Mouse (Mus musculus): Measurements from ENCODE around the gene Wbp2nl. TPM values are rescaled to one million over a fixed set of nuclear protein-coding genes. Genes with fewer than 3 reads are reported as not detected.

Gene Wbp2nl
- polyA plus RNA-seq, 1 experiment from 2014 or later, result 0.28 TPM

- peak; percentile 73 for DNase-seq (ENCODE audit: low spot score)
- Histone ChIP-seq H3K36me3 (peaks cover 16% of the 10 kb centered on the region), H3K4me1 (peaks cover 48% of the 10 kb centered on the region), H3K4me3 (no peak overlapping the region), H3K9me3 (no peaks in the 10 kb centered on the region), H3K27ac (peak overlapping the region; percentile 9; the same call in 1 of the 2 replicates), H3K27me3 (ENCODE audit: insufficient read depth, poor library complexity, severe bottlenecking) (peaks cover 6% of the 10 kb centered on the region)
- 90% methylated on average over 27 of the region's 27 CpGs for WGBS
Observed at GRCm38 (mm10) chr15:82343368-82344287, 44.9 kb downstream of the Wbp2nl start.

- Histone ChIP-seq H3K4me3 (no peak overlapping the region), H3K36me3 (peaks cover 30% of the 10 kb centered on the region), H3K9me3 (no peaks in the 10 kb centered on the region), H3K27me3 (ENCODE audit: insufficient read depth, poor library complexity, severe bottlenecking) (peaks cover 6% of the 10 kb centered on the region), H3K27ac (peak overlapping the region; percentile 9; the same call in 1 of the 2 replicates), H3K4me1 (peaks cover 41% of the 10 kb centered on the region)
- 79% methylated on average over 6 of the region's 6 CpGs for WGBS
- peak; percentile 70 for DNase-seq (ENCODE audit: low spot score)
Observed at GRCm38 (mm10) chr15:82344971-82345370, 46.2 kb downstream of the Wbp2nl start.

- Histone ChIP-seq H3K36me3 (peaks cover 39% of the 10 kb centered on the region), H3K27me3 (ENCODE audit: insufficient read depth, poor library complexity, severe bottlenecking) (no peaks in the 10 kb centered on the region), H3K27ac (peak overlapping the region; percentile 98), H3K4me3 (peak overlapping the region; percentile 81), H3K4me1 (peaks cover 34% of the 10 kb centered on the region), H3K9me3 (no peaks in the 10 kb centered on the region)
- DNase-seq (ENCODE audit: low spot score), result peak; percentile 99
- under 1% methylated on average over 51 of the region's 51 CpGs for WGBS
Observed at GRCm38 (mm10) chr15:82345820-82346470, 47.2 kb downstream of the Wbp2nl start.

GRCm38 (mm10) chr15:82346580-82347302 lies 48.0 kb downstream of the Wbp2nl start:
- DNase-seq (ENCODE audit: low spot score), result no peak
- Histone ChIP-seq H3K4me3 (peak overlapping the region; percentile 81), H3K4me1 (peaks cover 30% of the 10 kb centered on the region), H3K27ac (peak overlapping the region; percentile 98), H3K36me3 (peaks cover 43% of the 10 kb centered on the region), H3K27me3 (ENCODE audit: insufficient read depth, poor library complexity, severe bottlenecking) (no peaks in the 10 kb centered on the region), H3K9me3 (no peaks in the 10 kb centered on the region)
- WGBS, result 63% methylated on average over 14 of the region's 14 CpGs

- Histone ChIP-seq H3K36me3 (peaks cover 43% of the 10 kb centered on the region), H3K27me3 (ENCODE audit: insufficient read depth, poor library complexity, severe bottlenecking) (no peaks in the 10 kb centered on the region), H3K9me3 (no peaks in the 10 kb centered on the region), H3K4me3 (peak overlapping the region; percentile 81), H3K4me1 (peaks cover 30% of the 10 kb centered on the region), H3K27ac (0 out of 2 replicates have a peak overlapping the region, but pooled peaks have one; percentile 98)
- no peak for DNase-seq (ENCODE audit: low spot score)
- 81% methylated on average over 4 of the region's 4 CpGs for WGBS
Observed at GRCm38 (mm10) chr15:82347303-82347676, 48.5 kb downstream of the Wbp2nl start.

- Histone ChIP-seq H3K36me3 (peaks cover 43% of the 10 kb centered on the region), H3K27me3 (ENCODE audit: insufficient read depth, poor library complexity, severe bottlenecking) (no peaks in the 10 kb centered on the region), H3K9me3 (no peaks in the 10 kb centered on the region), H3K4me3 (no peak overlapping the region), H3K27ac (no peak overlapping the region), H3K4me1 (peaks cover 34% of the 10 kb centered on the region)
- WGBS, result 89% methylated on average over 12 of the region's 12 CpGs
- DNase-seq (ENCODE audit: low spot score), result peak; percentile 71
Observed at GRCm38 (mm10) chr15:82347852-82348251, 49.1 kb downstream of the Wbp2nl start.

GRCm38 (mm10) chr15:82348258-82348998 lies 49.7 kb downstream of the Wbp2nl start:
- H3K27me3 ChIP-seq (ENCODE audit: insufficient read depth, poor library complexity, severe bottlenecking), result no peaks in the 10 kb centered on the region
- no peaks in the 10 kb centered on the region for H3K9me3 ChIP-seq
- 85% methylated on average over 8 of the region's 8 CpGs for WGBS
- H3K36me3 ChIP-seq, result peaks cover 40% of the 10 kb centered on the region
- H3K4me3 ChIP-seq, result no peak overlapping the region
- 0 out of 2 replicates have a peak overlapping the region, but pooled peaks have one; percentile 10 for H3K27ac ChIP-seq
- no peak for DNase-seq (ENCODE audit: low spot score)
- peaks cover 37% of the 10 kb centered on the region for H3K4me1 ChIP-seq

- H3K4me3 ChIP-seq, result no peak overlapping the region
- H3K27me3 ChIP-seq (ENCODE audit: insufficient read depth, poor library complexity, severe bottlenecking), result no peaks in the 10 kb centered on the region
- peaks cover 37% of the 10 kb centered on the region for H3K36me3 ChIP-seq
- no peak overlapping the region for H3K27ac ChIP-seq
- H3K4me1 ChIP-seq, result peaks cover 36% of the 10 kb centered on the region
- no peak for DNase-seq (ENCODE audit: low spot score)
- no peaks in the 10 kb centered on the region for H3K9me3 ChIP-seq
- 92% methylated on average over 2 of the region's 2 CpGs for WGBS
Observed at GRCm38 (mm10) chr15:82348999-82349341, 50.2 kb downstream of the Wbp2nl start.

- Histone ChIP-seq H3K27me3 (ENCODE audit: insufficient read depth, poor library complexity, severe bottlenecking) (no peaks in the 10 kb centered on the region), H3K36me3 (peaks cover 37% of the 10 kb centered on the region), H3K27ac (no peak overlapping the region), H3K4me1 (peaks cover 40% of the 10 kb centered on the region), H3K4me3 (no peak overlapping the region), H3K9me3 (no peaks in the 10 kb centered on the region)
- WGBS, result 89% methylated on average over 4 of the region's 4 CpGs
- DNase-seq (ENCODE audit: low spot score), result no peak
Observed at GRCm38 (mm10) chr15:82350349-82350748, 51.6 kb downstream of the Wbp2nl start.

GRCm38 (mm10) chr15:82351480-82351879 lies 52.7 kb downstream of the Wbp2nl start:
- WGBS, result 66% methylated on average over 3 of the region's 3 CpGs
- Histone ChIP-seq H3K36me3 (peaks cover 37% of the 10 kb centered on the region), H3K4me3 (no peak overlapping the region), H3K27me3 (ENCODE audit: insufficient read depth, poor library complexity, severe bottlenecking) (no peaks in the 10 kb centered on the region), H3K27ac (no peak overlapping the region), H3K9me3 (no peaks in the 10 kb centered on the region), H3K4me1 (peaks cover 40% of the 10 kb centered on the region)
- DNase-seq (ENCODE audit: low spot score), result no peak

- no peaks in the 10 kb centered on the region for H3K27me3 ChIP-seq (ENCODE audit: insufficient read depth, poor library complexity, severe bottlenecking)
- no peaks in the 10 kb centered on the region for H3K9me3 ChIP-seq
- H3K27ac ChIP-seq, result peak overlapping the region; percentile 99
- peaks cover 31% of the 10 kb centered on the region for H3K36me3 ChIP-seq
- WGBS, result 29% methylated on average over 14 of the region's 14 CpGs
- no peak for DNase-seq (ENCODE audit: low spot score)
- H3K4me1 ChIP-seq, result peaks cover 25% of the 10 kb centered on the region
- H3K4me3 ChIP-seq, result peak overlapping the region; percentile 94
Observed at GRCm38 (mm10) chr15:82353078-82353744, 54.5 kb downstream of the Wbp2nl start.

GRCm38 (mm10) chr15:82353745-82354113 lies 55.0 kb downstream of the Wbp2nl start:
- H3K9me3 ChIP-seq, result no peaks in the 10 kb centered on the region
- H3K27me3 ChIP-seq (ENCODE audit: insufficient read depth, poor library complexity, severe bottlenecking), result no peaks in the 10 kb centered on the region
- DNase-seq (ENCODE audit: low spot score), result no peak
- peaks cover 28% of the 10 kb centered on the region for H3K4me1 ChIP-seq
- peak overlapping the region; percentile 94 for H3K4me3 ChIP-seq
- under 1% methylated on average over 23 of the region's 23 CpGs for WGBS
- H3K27ac ChIP-seq, result peak overlapping the region; percentile 99
- peaks cover 26% of the 10 kb centered on the region for H3K36me3 ChIP-seq

All from heart, embryonic 10.5 days (tissue).